27 mouse cellular contexts compared by ENCODE assay signal in genomic region chr11:3941371-3941770, GRCm38 (mm10). TPM values are rescaled to one million over a fixed set of nuclear protein-coding genes. Genes with fewer than 3 reads are reported as not detected.
DNase-seq lines count a peak whose midpoint lies in the region; TF ChIP-seq lines count a peak whose summit lies in the region.
"Had no signal": no experiment of that assay in that cellular context is flagged by ENCODE, and none has a peak within 500 bp of the region (broad histone marks: within the 10 kb centered on the region; RNA-seq: fewer than 3 reads in every experiment).

No protein-coding gene starts in this region.

- no peak overlapping the region for H3K4me3 ChIP-seq in kidney, adult 2 months (ENCODE audit: insufficient read depth, low read depth, low read length)
- H3K4me3 ChIP-seq: embryonic facial prominence, embryonic 12.5 days; embryonic facial prominence, embryonic 15.5 days; gastrocnemius, adult 2 months; heart, embryonic 10.5 days; heart, embryonic 13.5 days; hindbrain, embryonic 10.5 days; hindbrain, embryonic 13.5 days had no signal

- peak; percentile 55 for DNase-seq in kidney, adult 2 months
- no peak for DNase-seq in kidney, adult 11 months
- peak; percentile 34 to 43 for DNase-seq in kidney, postnatal 36 days
- no peak for DNase-seq in kidney, postnatal 14 days
- DNase-seq in urinary bladder, adult 2 months (ENCODE audit: low spot score) = peak; percentile 3
- DNase-seq in urinary bladder, postnatal 14 days (ENCODE audit: low spot score) = no peak
- DNase-seq: adrenal gland, adult 2 months; adrenal gland, postnatal 14 days; cerebellum, adult 11 months; cerebellum, adult 2 months; cerebellum, adult 9-11 months; cerebellum, postnatal 25 days; forebrain, postnatal 0 days; gastrocnemius, adult 2 months; gastrocnemius, postnatal 14 days; heart, adult 18-20 months; heart, postnatal 14 days had no signal

- TF ChIP-seq CTCF in kidney, adult 2 months (conservative IDR thresholded peaks at IDR 0.05; ENCODE audit: insufficient read depth, insufficient read length, low read depth, low read length) = no peak

- no peaks in the 10 kb centered on the region for H3K27me3 ChIP-seq in kidney, adult 2 months (replicated peaks; ENCODE audit: control insufficient read depth, insufficient read depth, low read length)
- H3K27me3 ChIP-seq: embryonic facial prominence, embryonic 12.5 days had no signal

- no peaks in the 10 kb centered on the region; the same call in 1 of the 2 replicates for H3K4me1 ChIP-seq in kidney, adult 2 months (ENCODE audit: control insufficient read depth, insufficient read depth, low read length)
- H3K4me1 ChIP-seq: embryonic facial prominence, embryonic 12.5 days; embryonic facial prominence, embryonic 15.5 days; heart, embryonic 10.5 days; heart, embryonic 13.5 days; hindbrain, embryonic 10.5 days; hindbrain, embryonic 13.5 days had no signal

- H3K27ac ChIP-seq in kidney, adult 2 months (ENCODE audit: insufficient read depth, low read depth, low read length) = no peak overlapping the region
- H3K27ac ChIP-seq: embryonic facial prominence, embryonic 12.5 days; embryonic facial prominence, embryonic 15.5 days; gastrocnemius, adult 2 months; heart, embryonic 10.5 days; heart, embryonic 13.5 days; hindbrain, embryonic 10.5 days; hindbrain, embryonic 13.5 days had no signal

- no peak for TF ChIP-seq POLR2A in kidney, adult 2 months (IDR thresholded peaks at IDR 0.05; ENCODE audit: low read depth, low read length)

- H3K36me3 ChIP-seq in kidney, adult 2 months (ENCODE audit: control insufficient read depth, insufficient read depth, low read length) = no peaks in the 10 kb centered on the region
- H3K36me3 ChIP-seq: embryonic facial prominence, embryonic 12.5 days; embryonic facial prominence, embryonic 15.5 days; heart, embryonic 10.5 days; heart, embryonic 13.5 days; hindbrain, embryonic 10.5 days; hindbrain, embryonic 13.5 days had no signal

- 64% methylated on average over 7 of the region's 7 CpGs for WGBS in kidney, adult 2 months

RNA-seq across cellular contexts. Expression of gene Tcn2, which starts 9.4 kb away (rescaled TPM):
- 2,179 and 2,584 TPM in 2 replicates for polyA plus RNA-seq in kidney, adult 2 months (2012; rRNA removed)
- polyA plus RNA-seq in urinary bladder, adult 2 months (2012; rRNA removed) = 101 and 110 TPM in 2 replicates

RNA-seq across cellular contexts. Expression of gene Pes1, which starts 22.4 kb away (rescaled TPM):
- polyA plus RNA-seq in kidney, adult 2 months (2012; rRNA removed) = 33.3 and 33.8 TPM in 2 replicates
- polyA plus RNA-seq in urinary bladder, adult 2 months (2012; rRNA removed) = 42.4 and 43.1 TPM in 2 replicates

RNA-seq across cellular contexts. Expression of gene Slc35e4, which starts 26.9 kb away (rescaled TPM):
- 8.1 and 10.6 TPM in 2 replicates for polyA plus RNA-seq in kidney, adult 2 months (2012; rRNA removed)
- 10.4 and 13.0 TPM in 2 replicates for polyA plus RNA-seq in urinary bladder, adult 2 months (2012; rRNA removed)

RNA-seq across cellular contexts. Expression of gene 4930556J24Rik, which starts 35.2 kb away (rescaled TPM):
- polyA plus RNA-seq in kidney, adult 2 months (2012; rRNA removed) = 0.34 and 0.73 TPM in 2 replicates
- 0.04 TPM in 1 of 2 replicates, not detected in the other for polyA plus RNA-seq in urinary bladder, adult 2 months (2012; rRNA removed)
- polyA plus RNA-seq: adrenal gland, adult 2 months; CD4-positive, CD25-positive, alpha-beta regulatory T cell, adult 4 months; forebrain, embryonic 11.5 days; forebrain, embryonic 14.5 days; forebrain, postnatal 0 days; heart, embryonic 13.5 days; hindbrain, embryonic 13.5 days; hindbrain, embryonic 16.5 days had no signal

RNA-seq across cellular contexts. Expression of gene Gal3st1, which starts 42.1 kb away (rescaled TPM):
- 71.7 and 91.3 TPM in 2 replicates for polyA plus RNA-seq in kidney, adult 2 months (2012; rRNA removed)
- polyA plus RNA-seq in urinary bladder, adult 2 months (2012; rRNA removed) = 5.5 and 6.9 TPM in 2 replicates
- polyA plus RNA-seq: CD4-positive, CD25-positive, alpha-beta regulatory T cell, adult 4 months had no signal

Comparison
In these comparisons a context has a peak if more than half of its experiments do, and no peak if none do; other contexts are left out.
1. DNase-seq: peak in kidney, adult 2 months (single experiment), kidney, postnatal 36 days (2 of 2) and urinary bladder, adult 2 months (single experiment); none in kidney, adult 11 months (single experiment), kidney, postnatal 14 days (single experiment) and urinary bladder, postnatal 14 days (single experiment).
2. RNA of gene Tcn2, which starts 9.4 kb away (polyA plus RNA-seq): 2,179 to 2,584 TPM in kidney, adult 2 months; 101 to 110 TPM in urinary bladder, adult 2 months; every median in the first group is over 10 times any median in the second.